Mouse (Mus musculus) effector memory CD4-positive, alpha-beta T cell, adult 5 months (primary cell): Measurements from ENCODE around the gene Fank1. TPM values are rescaled to one million over a fixed set of nuclear protein-coding genes. Genes with fewer than 3 reads are reported as not detected.

ENCODE experiments used
- polyA plus RNA-seq: library from polyadenylated mRNA; unstranded; fragments of 100-300 nt; shearing (Covaris generic); gene quantifications from one replicate; pipeline ENCODE4 v1.2.1, GENCODE M21; 2017

Gene Fank1
- polyA plus RNA-seq, result not detected

GRCm38 (mm10) chr7:133776626-133776996, at the start of gene Fank1:
Gene Fank1, plus strand, starts transcription at chr7:133776861.

DNA sequence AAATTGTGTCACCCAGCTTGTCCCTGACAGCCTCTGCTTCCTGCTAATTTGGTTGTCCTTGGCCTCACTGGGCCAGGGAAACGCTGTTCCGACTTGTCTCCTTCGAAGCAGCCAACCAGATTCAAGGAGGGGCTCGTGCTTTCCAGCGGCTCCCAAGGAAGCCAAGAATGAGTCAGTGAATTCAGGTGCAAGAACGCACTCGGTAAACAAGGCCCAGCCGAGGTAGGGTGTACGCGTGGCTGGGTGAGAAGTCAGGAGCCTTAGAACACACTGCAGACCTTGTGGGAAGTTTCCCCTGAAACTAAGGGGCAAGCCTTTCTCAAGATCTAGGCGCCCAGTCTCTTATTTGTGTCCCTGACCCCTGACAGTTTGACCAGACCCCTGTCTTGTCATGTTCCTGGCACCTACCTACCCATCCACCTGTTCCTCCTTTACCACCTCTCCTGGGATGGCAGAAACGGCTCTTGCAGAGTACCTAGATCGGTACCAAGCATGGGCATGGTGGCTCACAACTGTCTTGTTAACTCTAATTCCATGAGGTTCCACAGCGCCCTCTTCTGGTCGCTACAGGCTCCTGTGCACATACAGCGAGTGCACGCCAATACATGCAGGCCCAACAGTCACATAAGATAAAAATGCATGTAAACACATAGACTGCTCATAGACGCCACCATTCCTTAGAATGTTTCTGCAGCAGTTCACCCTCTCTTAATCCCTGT, 6.2 kb downstream of the Fank1 start, which contains the start of gene Dhx32:
Dhx32 (minus strand) TSS at position 10 of the 719 bp plus-strand sequence.

Other genes starting within 250 kb of the Fank1 start
- gene Tex36, start 174.7 kb upstream of the Fank1 start, polyA plus RNA-seq, result not detected
- gene Edrf1, start 139.3 kb upstream of the Fank1 start, polyA plus RNA-seq, result 19.4 TPM
- gene Mmp21, start 96.8 kb upstream of the Fank1 start, polyA plus RNA-seq, result not detected
- gene Bccip, start 67.5 kb upstream of the Fank1 start, polyA plus RNA-seq, result 113 TPM
- 16.7 TPM for gene Uros, start 66.8 kb upstream of the Fank1 start, polyA plus RNA-seq
- gene Dhx32, start 5.9 kb downstream of the Fank1 start, polyA plus RNA-seq, result 18.0 TPM